Mouse (Mus musculus): ENCODE measurements around the gene Hist1h2ah. TPM values are rescaled to one million over a fixed set of nuclear protein-coding genes. Genes with fewer than 3 reads are reported as not detected.

Hist1h2ah gene
- polyA plus RNA-seq, 1 experiment from 2014 or later, result 14.3 TPM

DNA sequence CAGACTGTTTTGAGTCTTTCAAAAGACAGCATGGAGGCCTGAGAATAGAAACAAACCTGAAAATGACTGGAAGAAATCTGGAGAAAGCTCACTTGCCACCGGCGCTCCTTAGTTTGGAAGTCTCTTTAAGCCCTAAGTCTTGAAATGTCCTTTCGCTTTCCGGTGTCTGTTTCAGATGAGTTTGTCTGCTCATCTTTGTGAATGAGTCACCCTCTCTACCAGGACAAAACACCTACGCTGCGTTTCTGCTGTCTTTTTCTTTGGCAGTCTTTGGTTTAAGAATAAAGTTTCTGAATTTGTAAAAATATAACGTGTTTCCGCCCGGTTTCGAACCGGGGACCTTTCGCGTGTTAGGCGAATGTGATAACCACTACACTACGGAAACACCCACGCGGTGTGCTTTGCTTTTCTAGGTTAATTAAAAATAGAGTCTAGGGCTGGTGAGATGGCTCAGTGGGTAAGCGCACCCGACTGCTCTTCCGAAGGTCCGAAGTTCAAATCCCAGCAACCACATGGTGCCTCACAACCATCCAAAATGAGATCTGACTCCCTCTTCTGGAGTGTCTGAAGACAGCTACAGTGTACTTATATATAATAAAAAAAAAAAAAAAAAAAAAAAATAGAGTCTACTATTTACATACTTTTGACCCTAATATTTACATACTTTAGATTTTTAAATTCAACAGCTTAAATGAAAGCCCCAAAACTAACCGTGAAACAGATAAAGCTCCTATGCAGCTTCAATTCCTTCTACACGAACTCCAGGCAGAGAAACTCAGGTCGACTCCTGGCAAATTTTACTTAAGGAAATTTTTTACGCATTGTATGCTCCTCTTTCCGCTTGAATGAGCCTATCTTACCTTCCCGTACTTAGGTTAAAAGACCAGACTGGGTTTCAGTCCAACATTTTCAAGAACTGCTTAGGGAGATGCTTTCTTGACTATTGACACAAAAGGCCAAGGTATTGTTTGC, 19.6 kb downstream of the Hist1h2ah start:
- DNase-seq (ENCODE audit: extremely low spot score, low spot score), result peak; percentile 87
- WGBS, result 14% methylated on average over 27 of the region's 27 CpGs
- H3K27me3 ChIP-seq (ENCODE audit: poor library complexity, severe bottlenecking), result peaks cover 80% of the 10 kb centered on the region
- H3K36me3 ChIP-seq (replicated peaks), result no peaks in the 10 kb centered on the region
- H3K4me1 ChIP-seq, result peaks cover 19% of the 10 kb centered on the region
- peak overlapping the region; percentile 36 for H3K4me3 ChIP-seq
- peaks cover 4% of the 10 kb centered on the region; the same call in 1 of the 2 replicates for H3K9me3 ChIP-seq
- no peak overlapping the region for H3K27ac ChIP-seq

DNA sequence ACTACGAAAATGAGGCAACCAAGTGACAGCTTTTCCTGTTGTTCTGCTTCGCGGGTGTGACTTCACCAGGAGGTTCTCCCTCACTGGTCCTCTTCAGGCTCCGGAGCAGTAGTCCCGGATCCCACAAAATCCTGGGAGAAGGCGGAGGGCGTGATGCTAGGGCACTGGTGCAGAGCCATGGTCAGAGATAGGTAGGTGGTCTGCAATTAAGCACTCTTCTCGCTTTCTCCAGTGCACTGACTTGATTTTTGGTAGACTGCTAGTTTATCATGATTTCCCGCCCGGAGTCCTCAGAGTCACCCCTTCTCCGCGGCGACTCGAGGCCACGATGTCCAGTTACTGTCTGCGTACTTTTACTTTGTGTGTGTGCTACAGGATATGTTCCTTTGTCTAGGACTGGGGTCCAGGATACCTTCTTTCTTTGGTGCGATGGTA, 20.9 kb downstream of the Hist1h2ah start:
- H3K27ac ChIP-seq, result no peak overlapping the region
- peak overlapping the region; percentile 36 for H3K4me3 ChIP-seq
- no peaks in the 10 kb centered on the region for H3K36me3 ChIP-seq (replicated peaks)
- peak; percentile 38 for DNase-seq (ENCODE audit: extremely low spot score, low spot score)
- H3K27me3 ChIP-seq (ENCODE audit: poor library complexity, severe bottlenecking), result peaks cover 85% of the 10 kb centered on the region
- WGBS, result 16% methylated on average over 17 of the region's 17 CpGs
- peaks cover 12% of the 10 kb centered on the region for H3K4me1 ChIP-seq
- peaks cover 4% of the 10 kb centered on the region; the same call in 1 of the 2 replicates for H3K9me3 ChIP-seq

DNA sequence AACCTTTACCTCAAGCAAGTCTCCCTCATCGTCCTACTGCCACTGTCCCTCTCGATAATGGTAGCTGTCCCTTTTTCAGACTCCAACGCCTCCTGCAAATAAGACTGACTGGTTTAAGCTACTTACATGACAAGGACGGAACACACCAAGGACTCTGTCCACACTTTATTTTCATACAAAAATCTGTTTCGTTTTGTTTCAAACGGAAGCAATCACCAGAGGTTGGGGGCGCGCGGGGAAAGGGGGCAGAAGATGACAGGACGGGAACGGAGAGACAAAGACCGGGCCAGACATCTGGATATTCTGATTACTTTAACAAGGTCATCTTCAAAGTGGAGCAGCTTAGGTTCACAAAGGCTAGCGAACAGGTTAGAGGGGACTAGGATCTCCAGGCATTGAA, 21.7 kb downstream of the Hist1h2ah start:
- Histone ChIP-seq H3K27ac (no peak overlapping the region), H3K27me3 (ENCODE audit: poor library complexity, severe bottlenecking) (peaks cover 85% of the 10 kb centered on the region), H3K4me3 (peak overlapping the region; percentile 36), H3K4me1 (peaks cover 12% of the 10 kb centered on the region), H3K36me3 (replicated peaks) (no peaks in the 10 kb centered on the region), H3K9me3 (peaks cover 4% of the 10 kb centered on the region; the same call in 1 of the 2 replicates)
- WGBS, result 19% methylated on average over 13 of the region's 13 CpGs
- DNase-seq (ENCODE audit: extremely low spot score, low spot score), result peak; percentile 41

DNA sequence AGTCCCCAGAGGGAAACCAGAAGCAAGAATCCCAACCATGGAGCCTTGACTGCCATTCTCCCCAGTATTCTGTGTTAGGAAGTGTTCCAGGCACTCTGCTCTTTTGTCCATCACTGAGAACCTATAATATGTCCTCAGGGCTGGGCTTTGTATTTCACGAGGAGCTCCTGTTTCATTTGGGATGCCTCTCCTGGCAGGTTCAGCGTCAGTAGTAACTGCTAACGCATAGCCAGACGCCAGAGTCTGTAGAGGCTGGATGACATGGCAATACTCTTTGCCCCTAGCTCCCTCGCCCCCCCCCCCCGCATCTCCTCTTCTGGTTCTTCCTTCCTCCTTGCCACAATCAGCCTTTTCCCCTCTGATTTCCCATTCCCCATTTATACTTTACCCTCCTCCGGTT, 25.7 kb downstream of the Hist1h2ah start, which contains the start of gene Prss16:
Prss16 (minus strand) TSS at position 101 of the 400 bp plus-strand sequence.
- Histone ChIP-seq H3K27me3 (ENCODE audit: poor library complexity, severe bottlenecking) (peaks cover 100% of the 10 kb centered on the region), H3K36me3 (replicated peaks) (no peaks in the 10 kb centered on the region), H3K4me3 (no peak within 1 kb of the TSS), H3K9me3 (no peaks in the 10 kb centered on the region), H3K4me1 (peaks cover 31% of the 10 kb centered on the region), H3K27ac (no peak within 1 kb of the TSS)
- 42% methylated on average over 7 of the region's 7 CpGs for WGBS
- no peak for DNase-seq (ENCODE audit: extremely low spot score, low spot score)

DNA sequence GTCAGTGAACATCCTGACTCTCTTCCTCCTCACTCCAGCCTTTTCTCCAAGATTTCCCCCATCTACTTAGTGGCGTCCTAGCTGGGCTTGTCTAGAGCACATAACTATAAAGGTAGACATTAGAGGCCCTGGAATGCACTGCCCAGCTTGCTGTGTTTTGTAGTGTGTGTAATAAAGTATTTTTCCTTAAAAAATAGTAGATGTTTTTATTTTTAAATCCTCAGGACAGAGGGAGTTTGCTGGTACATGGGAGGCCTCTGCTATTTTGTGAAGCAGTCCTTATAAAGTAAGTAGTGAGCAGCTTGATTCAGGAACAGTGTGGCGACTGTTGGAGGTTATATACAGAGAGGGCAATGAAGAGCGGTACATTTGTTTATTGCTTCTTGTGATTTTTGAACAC, 26.7 kb downstream of the Hist1h2ah start:
- H3K27me3 ChIP-seq (ENCODE audit: poor library complexity, severe bottlenecking), result peaks cover 100% of the 10 kb centered on the region
- H3K9me3 ChIP-seq, result no peaks in the 10 kb centered on the region
- H3K4me3 ChIP-seq, result no peak overlapping the region
- peaks cover 22% of the 10 kb centered on the region for H3K4me1 ChIP-seq
- no peak for DNase-seq (ENCODE audit: extremely low spot score, low spot score)
- 76% methylated on average over 3 of the region's 3 CpGs for WGBS
- no peak overlapping the region for H3K27ac ChIP-seq
- H3K36me3 ChIP-seq (replicated peaks), result no peaks in the 10 kb centered on the region

DNA sequence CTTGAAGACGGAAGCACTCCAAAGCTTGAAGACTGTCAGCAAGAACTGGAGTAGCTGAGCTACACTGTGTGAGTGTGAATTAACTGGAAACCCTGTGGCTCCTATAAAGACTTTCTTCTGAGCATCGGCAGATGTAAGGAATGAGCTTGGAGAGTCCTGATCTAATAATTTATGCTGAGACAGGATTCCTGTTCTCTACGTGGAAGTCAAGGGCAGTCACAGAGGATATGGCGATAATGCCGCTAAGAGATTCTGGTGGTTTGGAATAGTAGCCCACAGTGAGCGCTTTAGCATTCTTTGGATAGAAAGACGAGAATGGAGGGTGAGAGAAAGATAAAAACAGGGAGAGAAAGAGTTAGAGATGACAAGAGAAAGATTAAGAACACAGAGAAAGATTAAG, 27.5 kb downstream of the Hist1h2ah start:
- H3K27ac ChIP-seq, result no peak overlapping the region
- H3K4me3 ChIP-seq, result no peak overlapping the region
- no peak for DNase-seq (ENCODE audit: extremely low spot score, low spot score)
- peaks cover 21% of the 10 kb centered on the region for H3K4me1 ChIP-seq
- 54% methylated on average over 7 of the region's 7 CpGs for WGBS
- no peaks in the 10 kb centered on the region for H3K9me3 ChIP-seq
- H3K27me3 ChIP-seq (ENCODE audit: poor library complexity, severe bottlenecking), result peaks cover 100% of the 10 kb centered on the region
- no peaks in the 10 kb centered on the region for H3K36me3 ChIP-seq (replicated peaks)

DNA sequence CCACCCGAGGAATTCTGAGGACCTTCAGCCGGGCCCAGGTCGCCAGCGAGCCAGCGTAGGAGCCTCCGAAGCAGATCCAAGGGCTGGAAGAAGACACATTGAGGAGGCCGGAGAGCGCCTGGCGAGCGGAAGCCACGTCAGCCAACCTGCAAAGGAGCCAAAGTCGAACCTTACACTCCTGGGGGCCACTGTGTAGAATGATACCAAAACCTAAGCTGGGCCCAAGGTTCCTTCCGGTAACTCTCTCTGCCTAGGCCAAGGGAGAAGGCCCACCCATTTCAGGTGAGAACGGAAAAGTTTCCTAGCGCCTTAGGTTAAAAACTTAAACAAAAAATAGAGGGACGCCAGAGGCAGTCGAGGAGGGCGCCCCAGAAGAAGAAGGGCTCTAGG, 28.3 kb downstream of the Hist1h2ah start:
- 2% methylated on average over 18 of the region's 18 CpGs for WGBS
- DNase-seq (ENCODE audit: extremely low spot score, low spot score), result no peak

DNA sequence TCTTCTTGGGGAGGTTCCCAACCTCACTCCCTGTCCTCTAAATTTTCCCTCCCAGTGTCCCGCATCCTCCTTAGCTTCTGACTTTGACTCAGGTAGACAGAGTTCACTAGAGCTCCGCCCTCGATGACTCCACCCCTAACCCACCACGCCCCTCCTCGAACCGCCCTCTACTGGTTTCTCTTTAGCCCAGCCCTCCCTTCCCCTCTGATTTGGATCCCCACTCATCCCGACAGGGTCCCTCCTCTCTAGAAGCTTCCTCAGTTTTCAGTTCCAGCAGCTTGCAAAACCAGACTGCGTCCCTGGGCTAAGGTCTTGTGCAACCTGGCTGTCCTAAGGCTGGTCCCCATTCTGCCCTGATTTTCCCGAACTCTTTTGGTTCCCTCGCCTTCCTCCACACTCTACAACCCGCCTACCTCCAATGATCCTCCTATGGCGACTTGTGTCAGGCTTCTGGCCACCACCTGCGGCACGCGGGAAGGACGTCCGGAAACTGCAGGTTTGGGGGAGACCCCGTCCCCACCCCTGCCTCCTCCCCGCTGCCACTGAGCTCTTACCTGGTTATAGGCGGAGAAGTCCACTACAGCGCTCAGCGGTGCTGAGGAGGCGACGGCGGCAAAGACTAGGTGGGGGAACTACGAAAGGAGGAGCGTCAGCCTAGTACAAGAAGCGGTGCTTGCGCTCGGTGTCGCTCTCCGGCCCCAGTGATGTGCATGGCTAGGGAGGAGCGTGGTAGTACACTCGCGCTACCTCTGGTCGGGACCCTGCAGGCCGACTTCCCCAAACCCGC, 28.8 kb downstream of the Hist1h2ah start:
- Histone ChIP-seq H3K27me3 (ENCODE audit: poor library complexity, severe bottlenecking) (peaks cover 100% of the 10 kb centered on the region), H3K9me3 (no peaks in the 10 kb centered on the region), H3K4me3 (peak overlapping the region; percentile 66), H3K4me1 (peaks cover 21% of the 10 kb centered on the region), H3K36me3 (replicated peaks) (no peaks in the 10 kb centered on the region), H3K27ac (no peak overlapping the region)
- peak; percentile 72 for DNase-seq (ENCODE audit: extremely low spot score, low spot score)
- under 1% methylated on average over 38 of the region's 38 CpGs for WGBS

More for the DNA sequence above, 28.3 kb downstream of the Hist1h2ah start:
- Histone ChIP-seq H3K4me1 (peaks cover 21% of the 10 kb centered on the region), H3K36me3 (replicated peaks) (no peaks in the 10 kb centered on the region), H3K4me3 (peak overlapping the region; percentile 66), H3K27me3 (ENCODE audit: poor library complexity, severe bottlenecking) (peaks cover 100% of the 10 kb centered on the region), H3K27ac (no peak overlapping the region), H3K9me3 (no peaks in the 10 kb centered on the region)

DNA sequence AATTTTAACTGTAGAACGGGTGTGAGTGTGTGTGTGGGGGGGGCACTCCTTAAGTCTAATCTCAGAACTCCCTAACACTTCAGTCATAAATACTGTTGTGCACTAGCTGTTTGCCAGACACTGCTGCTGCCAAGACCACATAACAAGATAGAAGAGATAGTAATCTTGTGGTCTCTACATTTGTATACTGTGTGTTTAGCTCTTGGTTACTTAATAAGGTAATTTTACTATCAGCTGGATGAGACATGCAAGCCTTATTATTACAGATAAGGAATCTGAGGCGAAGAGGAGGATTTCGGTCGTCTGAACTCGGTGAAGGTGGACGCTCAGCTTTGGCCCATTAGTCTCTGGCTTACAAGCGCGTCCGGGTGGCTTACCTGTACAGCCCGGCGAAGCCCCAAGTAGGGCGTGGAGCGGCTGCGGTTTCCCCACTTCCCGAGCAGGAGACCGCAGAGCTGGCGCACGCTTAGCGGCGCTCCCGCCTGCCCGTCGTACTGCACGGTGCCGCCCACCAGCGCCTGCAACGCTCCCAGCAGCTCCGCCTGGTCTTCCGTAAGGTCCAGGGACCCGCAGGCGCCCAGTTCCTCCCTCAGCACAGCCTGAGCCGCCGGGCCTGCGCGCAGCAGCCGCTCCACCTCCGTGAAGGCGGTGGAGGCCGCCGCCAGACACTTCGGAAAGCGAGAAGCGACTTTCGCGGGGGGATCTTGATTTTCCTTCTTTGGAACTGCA, 29.6 kb downstream of the Hist1h2ah start:
- Histone ChIP-seq H3K9me3 (no peaks in the 10 kb centered on the region), H3K4me1 (peaks cover 21% of the 10 kb centered on the region), H3K36me3 (replicated peaks) (no peaks in the 10 kb centered on the region), H3K27ac (no peak overlapping the region), H3K27me3 (ENCODE audit: poor library complexity, severe bottlenecking) (peaks cover 100% of the 10 kb centered on the region), H3K4me3 (peak overlapping the region; percentile 66)
- peak; percentile 42 for DNase-seq (ENCODE audit: extremely low spot score, low spot score)
- under 1% methylated on average over 45 of the region's 45 CpGs for WGBS

GRCm38 (mm10) chr13:22001823-22002222, 33.5 kb downstream of the Hist1h2ah start:
- peaks cover 28% of the 10 kb centered on the region for H3K4me1 ChIP-seq

GRCm38 (mm10) chr13:22001346-22001745, 34.0 kb downstream of the Hist1h2ah start:
- H3K9me3 ChIP-seq, result no peaks in the 10 kb centered on the region
- 56% methylated on average over 2 of the region's 2 CpGs for WGBS

More at GRCm38 (mm10) chr13:22001823-22002222, 33.5 kb downstream of the Hist1h2ah start:
- Histone ChIP-seq H3K27me3 (ENCODE audit: poor library complexity, severe bottlenecking) (peaks cover 100% of the 10 kb centered on the region), H3K4me3 (no peak overlapping the region), H3K36me3 (replicated peaks) (no peaks in the 10 kb centered on the region), H3K27ac (no peak overlapping the region), H3K9me3 (no peaks in the 10 kb centered on the region)
- DNase-seq (ENCODE audit: extremely low spot score, low spot score), result no peak
- WGBS, result 23% methylated on average over 5 of the region's 5 CpGs

DNA sequence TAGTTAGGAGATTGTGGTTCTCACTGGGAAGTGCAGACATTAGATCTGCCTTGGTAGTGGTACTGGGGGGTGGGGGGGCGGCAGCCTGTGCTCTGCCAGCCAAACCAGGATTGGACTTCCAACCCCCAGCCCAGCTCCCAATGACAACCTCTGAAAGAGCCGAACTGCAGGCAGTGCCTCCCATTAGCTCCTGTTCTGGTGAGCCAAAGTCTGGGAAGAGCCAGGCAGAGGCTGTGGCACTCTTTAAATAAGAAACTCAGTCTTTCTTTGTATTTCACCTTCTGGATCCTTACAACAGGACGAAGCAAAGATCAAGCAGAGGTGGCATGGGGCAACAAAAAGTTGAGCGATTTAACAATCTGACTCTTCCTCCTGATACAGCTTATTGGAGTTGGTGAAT, 36.2 kb downstream of the Hist1h2ah start:
- no peaks in the 10 kb centered on the region for H3K9me3 ChIP-seq
- no peak overlapping the region for H3K4me3 ChIP-seq
- H3K4me1 ChIP-seq, result peaks cover 37% of the 10 kb centered on the region
- no peaks in the 10 kb centered on the region for H3K36me3 ChIP-seq (replicated peaks)
- no peak overlapping the region for H3K27ac ChIP-seq
- peaks cover 90% of the 10 kb centered on the region for H3K27me3 ChIP-seq (ENCODE audit: poor library complexity, severe bottlenecking)
- WGBS, result 40% methylated on average over 4 of the region's 4 CpGs
- no peak for DNase-seq (ENCODE audit: extremely low spot score, low spot score)

More at GRCm38 (mm10) chr13:22001346-22001745, 34.0 kb downstream of the Hist1h2ah start:
- DNase-seq (ENCODE audit: extremely low spot score, low spot score), result no peak
- Histone ChIP-seq H3K4me1 (peaks cover 27% of the 10 kb centered on the region), H3K4me3 (no peak overlapping the region), H3K27ac (no peak overlapping the region), H3K36me3 (replicated peaks) (no peaks in the 10 kb centered on the region), H3K27me3 (ENCODE audit: poor library complexity, severe bottlenecking) (peaks cover 100% of the 10 kb centered on the region)

Data from forebrain, embryonic 10.5 days (tissue).